Mouse (Mus musculus) heart, embryonic 14.5 days (tissue): ENCODE measurements around the gene Slit3. TPM values are rescaled to one million over a fixed set of nuclear protein-coding genes. Genes with fewer than 3 reads are reported as not detected.
A peak's percentile ranks its signal among the peaks of the same experiment; 100 is the strongest.

ENCODE experiments used
- ATAC-seq: fragments of 200-750 bp; cut with Nextera tagmentation; 2 replicates; pipeline ENCODE4 v1.8.0; 2017; ENCODE audit warnings: low read depth, moderate TSS enrichment; ENCODE audit not compliant: insufficient number of reproducible peaks, insufficient read depth, low FRiP score
- H3K27ac ChIP-seq, 2 experiments: fragments of 200-500 bp in 1 of 2; fragments of 300-500 bp in 1 of 2; sonication (generic) in 1 of 2; replicated peaks in 1 of 2; 2 replicates each; pipeline ENCODE4 v1.5.1; 2012 to 2014; ENCODE audit warnings: low read depth in 2 of 2, low read length in 2 of 2, control low read depth in 1 of 2, mild to moderate bottlenecking in 1 of 2, mixed read lengths in 1 of 2; ENCODE audit not compliant: control insufficient read depth in 1 of 2, insufficient read depth in 1 of 2
- H3K27me3 ChIP-seq: fragments of 300-500 bp; sonication (generic); 2 replicates; pipeline ENCODE4 v1.6.1; 2014; ENCODE audit warnings: mild to moderate bottlenecking, low read length, control low read depth; ENCODE audit not compliant: control insufficient read depth, insufficient read depth
- H3K36me3 ChIP-seq: fragments of 300-500 bp; sonication (generic); 2 replicates; pipeline ENCODE4 v1.6.1; 2014; ENCODE audit warnings: mild to moderate bottlenecking, control low read depth, low read length, mixed read lengths; ENCODE audit not compliant: control insufficient read depth, insufficient read depth
- H3K4me1 ChIP-seq, 2 experiments: fragments of 200-500 bp in 1 of 2; fragments of 300-500 bp in 1 of 2; sonication (generic) in 1 of 2; 2 replicates each; pipeline ENCODE4 v1.6.1; 2012 to 2014; ENCODE audit warnings: low read length in 2 of 2, control low read depth in 1 of 2, mixed read lengths in 1 of 2; ENCODE audit not compliant: control insufficient read depth in 2 of 2, insufficient read depth in 2 of 2
- H3K4me2 ChIP-seq: fragments of 300-500 bp; sonication (generic); 2 replicates; pipeline ENCODE4 v1.6.1; 2014; ENCODE audit warnings: mild to moderate bottlenecking, low read length
- H3K4me3 ChIP-seq, 2 experiments: fragments of 200-500 bp in 1 of 2; fragments of 300-500 bp in 1 of 2; sonication (generic) in 1 of 2; 2 replicates each; pipeline ENCODE4 v1.5.1; 2012 to 2014; ENCODE audit warnings: low read length in 2 of 2, mild to moderate bottlenecking in 2 of 2, control low read depth in 1 of 2, low read depth in 1 of 2, moderate library complexity in 1 of 2; ENCODE audit not compliant: control insufficient read depth in 1 of 2, insufficient read depth in 1 of 2
- H3K9ac ChIP-seq: fragments of 300-500 bp; sonication (generic); 2 replicates; pipeline ENCODE4 v1.6.1; 2014; ENCODE audit warnings: mild to moderate bottlenecking, low read length
- H3K9me3 ChIP-seq: fragments of 300-500 bp; sonication (generic); 2 replicates; pipeline ENCODE4 v1.6.1; 2016; ENCODE audit warnings: low read length, control low read depth; ENCODE audit not compliant: control insufficient read depth
- WGBS: fragments of 180-500 bp; shearing (Covaris S2); extraction: QIAGEN DNeasy Blood & Tissue Kit; methylation state at CpG from one replicate; pipeline ENCODE4 v1.1.7; 2014; 5-methylcytosine and 5-hydroxymethylcytosine counted together
- polyA plus RNA-seq: library from polyadenylated mRNA; unstranded; fragments of >200 nt; fragmentation: Nextera tagmentation; extraction: Ambion mirVana; gene quantifications from 2 replicates; pipeline ENCODE4 v1.2.1, GENCODE M21; 2014

Gene Slit3
- polyA plus RNA-seq, 1 experiment from 2014 or later, result 25.7 TPM

- 58% methylated on average over 6 of the region's 6 CpGs for WGBS
- peaks cover 0 to 3% of the 10 kb centered on the region in 2 experiments; a peak in 1 of 4 replicates for H3K4me1 ChIP-seq
- H3K27ac ChIP-seq, result no peak overlapping the region
- H3K27me3 ChIP-seq, result no peaks in the 10 kb centered on the region
- no peaks in the 10 kb centered on the region for H3K9me3 ChIP-seq
- no peak overlapping the region for H3K4me3 ChIP-seq
- no peak overlapping the region for H3K4me2 ChIP-seq
- no peaks in the 10 kb centered on the region for H3K36me3 ChIP-seq
- no peak for ATAC-seq
- no peak overlapping the region for H3K9ac ChIP-seq
Observed at GRCm38 (mm10) chr11:35535027-35535426, 414.0 kb downstream of the Slit3 start.

GRCm38 (mm10) chr11:35537128-35538088 is 416.4 kb downstream of the Slit3 start:
- WGBS, result 57% methylated on average over 18 of the region's 18 CpGs
- no peak overlapping the region for H3K9ac ChIP-seq
- no peaks in the 10 kb centered on the region for H3K36me3 ChIP-seq
- no peak overlapping the region for H3K4me3 ChIP-seq
- ATAC-seq, result no peak
- no peak overlapping the region for H3K27ac ChIP-seq
- no peaks in the 10 kb centered on the region for H3K9me3 ChIP-seq
- H3K27me3 ChIP-seq, result no peaks in the 10 kb centered on the region
- no peak overlapping the region for H3K4me2 ChIP-seq
- H3K4me1 ChIP-seq, result peaks cover 0 to 3% of the 10 kb centered on the region in 2 experiments; a peak in 1 of 4 replicates

GRCm38 (mm10) chr11:35542731-35543130 is 421.7 kb downstream of the Slit3 start:
- H3K4me2 ChIP-seq, result no peak overlapping the region
- H3K36me3 ChIP-seq, result no peaks in the 10 kb centered on the region
- no peak overlapping the region for H3K27ac ChIP-seq
- no peak for ATAC-seq
- H3K4me1 ChIP-seq, result no peaks in the 10 kb centered on the region; a peak in 1 of 4 replicates
- WGBS, result 85% methylated on average over 10 of the region's 10 CpGs
- no peak overlapping the region for H3K9ac ChIP-seq
- H3K9me3 ChIP-seq, result no peaks in the 10 kb centered on the region
- no peak overlapping the region for H3K4me3 ChIP-seq
- peaks cover 10% of the 10 kb centered on the region; the same call in 1 of the 2 replicates for H3K27me3 ChIP-seq

GRCm38 (mm10) chr11:35544112-35545064 is 423.4 kb downstream of the Slit3 start:
- Histone ChIP-seq H3K4me3 (peak overlapping the region; percentile 18 to 20; a peak in 2 of 4 replicates), H3K9me3 (no peaks in the 10 kb centered on the region), H3K4me1 (no peaks in the 10 kb centered on the region; a peak in 1 of 4 replicates), H3K27ac (no peak overlapping the region), H3K9ac (0 out of 2 replicates have a peak overlapping the region, but pooled peaks have one; percentile 8), H3K27me3 (peaks cover 10% of the 10 kb centered on the region; the same call in 1 of the 2 replicates), H3K4me2 (peak overlapping the region; percentile 55), H3K36me3 (no peaks in the 10 kb centered on the region)
- no peak for ATAC-seq
- 41% methylated on average over 31 of the region's 31 CpGs for WGBS

GRCm38 (mm10) chr11:35546081-35546822 is 425.2 kb downstream of the Slit3 start:
- Histone ChIP-seq H3K36me3 (no peaks in the 10 kb centered on the region), H3K27ac (no peak overlapping the region), H3K4me1 (no peaks in the 10 kb centered on the region; a peak in 1 of 4 replicates), H3K4me2 (no peak overlapping the region), H3K9me3 (no peaks in the 10 kb centered on the region), H3K9ac (no peak overlapping the region), H3K27me3 (peaks cover 10% of the 10 kb centered on the region; the same call in 1 of the 2 replicates), H3K4me3 (no peak overlapping the region)
- 63% methylated on average over 7 of the region's 7 CpGs for WGBS
- no peak for ATAC-seq

GRCm38 (mm10) chr11:35550036-35550435 is 429.0 kb downstream of the Slit3 start:
- Histone ChIP-seq H3K4me3 (no peak overlapping the region), H3K27ac (no peak overlapping the region), H3K4me1 (no peaks in the 10 kb centered on the region), H3K9me3 (no peaks in the 10 kb centered on the region), H3K27me3 (no peaks in the 10 kb centered on the region), H3K36me3 (no peaks in the 10 kb centered on the region), H3K9ac (no peak overlapping the region), H3K4me2 (no peak overlapping the region)
- no peak for ATAC-seq
- 81% methylated on average over 9 of the region's 9 CpGs for WGBS

- no peak overlapping the region for H3K4me3 ChIP-seq
- H3K27ac ChIP-seq, result no peak overlapping the region
- H3K9ac ChIP-seq, result no peak overlapping the region
- no peaks in the 10 kb centered on the region for H3K27me3 ChIP-seq
- no peaks in the 10 kb centered on the region; a peak in 1 of 4 replicates for H3K4me1 ChIP-seq
- no peaks in the 10 kb centered on the region for H3K9me3 ChIP-seq
- no peak overlapping the region for H3K4me2 ChIP-seq
- no peaks in the 10 kb centered on the region for H3K36me3 ChIP-seq
- ATAC-seq, result no peak
- WGBS, result 78% methylated on average over 11 of the region's 11 CpGs
Observed at GRCm38 (mm10) chr11:35556192-35556591, 435.2 kb downstream of the Slit3 start.
